In the genomic region with DNA sequence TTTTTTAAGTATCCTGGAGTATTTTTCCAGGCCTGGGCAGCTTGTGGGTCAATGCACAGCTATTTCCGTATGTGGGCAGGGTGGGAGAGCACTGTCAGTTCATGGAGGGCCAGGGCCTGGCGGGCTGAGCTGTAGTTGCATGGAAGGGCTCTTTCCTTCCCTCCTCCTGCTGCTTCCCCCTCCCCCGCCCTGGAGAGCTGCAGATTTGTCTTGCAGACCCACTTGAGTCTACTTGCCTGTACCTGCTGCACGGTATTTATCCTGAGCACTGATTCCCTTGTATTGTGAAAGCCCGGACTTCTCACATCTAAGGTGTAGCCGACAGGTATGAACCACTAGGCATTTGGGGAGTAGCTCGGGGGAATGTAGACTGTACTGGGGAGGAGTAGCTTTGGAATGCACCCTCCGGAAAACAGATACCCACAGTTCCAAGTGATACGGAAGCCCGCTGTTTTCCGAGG, we compare ENCODE assay signal across 9 mouse cellular contexts. TPM values are rescaled to one million over a fixed set of nuclear protein-coding genes. Genes with fewer than 3 reads are reported as not detected.
A peak's percentile ranks its signal among the peaks of the same experiment; 100 is the strongest.
DNase-seq lines count a peak whose midpoint lies in the region; ATAC-seq and TF ChIP-seq lines count a peak whose summit lies in the region.
"Had no signal": no experiment of that assay in that cellular context is flagged by ENCODE, and none has a peak within 500 bp of the region (broad histone marks: within the 10 kb centered on the region; RNA-seq: fewer than 3 reads in every experiment).

No protein-coding gene starts in this region.

- DNase-seq in heart, postnatal 10 days, result no peak
- peak; percentile 26 for DNase-seq in brain, embryonic 14.5 days (ENCODE audit: low read depth)
- peak; percentile 74 for DNase-seq in kidney, adult 2 months
- no peak for DNase-seq in ovary, postnatal 10 days (ENCODE audit: low spot score)
- DNase-seq in left cerebral cortex, postnatal 4 days, result no peak

- no peak for TF ChIP-seq POLR2A in brain, embryonic 14.5 days (IDR thresholded peaks at IDR 0.05; ENCODE audit: borderline replicate concordance, extremely low read depth, insufficient read depth, insufficient read length, poor library complexity, severe bottlenecking)
- no peak for TF ChIP-seq POLR2A in kidney, adult 2 months (IDR thresholded peaks at IDR 0.05; ENCODE audit: low read depth, low read length)

- H3K9ac ChIP-seq in heart, embryonic 13.5 days, result peak overlapping the region; percentile 63
- no peak overlapping the region for H3K9ac ChIP-seq in lung, embryonic 16.5 days (ENCODE audit: low read length)
- no peak overlapping the region for H3K9ac ChIP-seq in midbrain, embryonic 16.5 days (ENCODE audit: low read depth, low read length)
- H3K9ac ChIP-seq: liver, embryonic 14.5 days had no signal

- H3K4me3 ChIP-seq in heart, embryonic 13.5 days, result no peak overlapping the region
- H3K4me3 ChIP-seq in kidney, adult 2 months (ENCODE audit: insufficient read depth, low read depth, low read length), result peak overlapping the region; percentile 21
- H3K4me3 ChIP-seq in lung, embryonic 16.5 days (ENCODE audit: low read length), result no peak overlapping the region
- no peak overlapping the region for H3K4me3 ChIP-seq in midbrain, embryonic 16.5 days (ENCODE audit: low read depth, low read length)

- peak overlapping the region; percentile 26 for H3K4me2 ChIP-seq in heart, embryonic 13.5 days
- H3K4me2 ChIP-seq in lung, embryonic 16.5 days (ENCODE audit: low read depth, low read length), result peak overlapping the region; percentile 18; the same call in 1 of the 2 replicates
- no peak overlapping the region for H3K4me2 ChIP-seq in midbrain, embryonic 16.5 days (ENCODE audit: low read length)

- no peak for TF ChIP-seq CTCF in brain, embryonic 14.5 days (IDR thresholded peaks at IDR 0.05; ENCODE audit: borderline replicate concordance, extremely low read depth, insufficient read depth, insufficient read length)
- TF ChIP-seq CTCF in kidney, adult 2 months (conservative IDR thresholded peaks at IDR 0.05; ENCODE audit: insufficient read depth, insufficient read length, low read depth, low read length), result no peak

- intact Hi-C loops in heart, postnatal 10 days (cut with DNase I), result loop anchor here (2.0 kb wide), 1 partner anchor 14 kb away; no protein-coding TSS in a partner anchor
- intact Hi-C loops in left cerebral cortex, postnatal 4 days (cut with DNase I), result no loop called here

- no peak for ATAC-seq in heart, embryonic 13.5 days (ENCODE audit: extremely low read depth, insufficient number of reproducible peaks, low FRiP score, low TSS enrichment)
- ATAC-seq in lung, embryonic 16.5 days (ENCODE audit: low read depth), result peak; percentile 78
- ATAC-seq in midbrain, embryonic 16.5 days, result no peak

- H3K36me3 ChIP-seq in heart, embryonic 13.5 days, result peaks cover 7% of the 10 kb centered on the region; the same call in 1 of the 2 replicates
- H3K36me3 ChIP-seq in kidney, adult 2 months (ENCODE audit: control insufficient read depth, insufficient read depth, low read length), result no peaks in the 10 kb centered on the region
- no peaks in the 10 kb centered on the region; the same call in 1 of the 2 replicates for H3K36me3 ChIP-seq in lung, embryonic 16.5 days (ENCODE audit: control insufficient read depth, insufficient read depth, low read length)
- no peaks in the 10 kb centered on the region for H3K36me3 ChIP-seq in midbrain, embryonic 16.5 days (ENCODE audit: control insufficient read depth, insufficient read depth, low read length)

- H3K9me3 ChIP-seq in heart, embryonic 13.5 days, result no peaks in the 10 kb centered on the region
- H3K9me3 ChIP-seq in lung, embryonic 16.5 days (ENCODE audit: control insufficient read depth, low read length), result no peaks in the 10 kb centered on the region
- no peaks in the 10 kb centered on the region for H3K9me3 ChIP-seq in midbrain, embryonic 16.5 days (replicated peaks; ENCODE audit: control insufficient read depth, low read length, poor library complexity, severe bottlenecking)

- H3K27ac ChIP-seq in heart, embryonic 13.5 days (replicated peaks), result peak overlapping the region; percentile 88
- H3K27ac ChIP-seq in kidney, adult 2 months (ENCODE audit: insufficient read depth, low read depth, low read length), result peak overlapping the region; percentile 70
- peak overlapping the region; percentile 84 for H3K27ac ChIP-seq in lung, embryonic 16.5 days (ENCODE audit: low read length)
- no peak overlapping the region for H3K27ac ChIP-seq in midbrain, embryonic 16.5 days (ENCODE audit: low read length)
- H3K27ac ChIP-seq: liver, embryonic 14.5 days had no signal

- no peaks in the 10 kb centered on the region for H3K27me3 ChIP-seq in heart, embryonic 13.5 days (replicated peaks)
- H3K27me3 ChIP-seq in kidney, adult 2 months (replicated peaks; ENCODE audit: control insufficient read depth, insufficient read depth, low read length), result no peaks in the 10 kb centered on the region
- H3K27me3 ChIP-seq in lung, embryonic 16.5 days (ENCODE audit: control insufficient read depth, insufficient read depth, low read depth, low read length), result no peaks in the 10 kb centered on the region
- no peaks in the 10 kb centered on the region for H3K27me3 ChIP-seq in midbrain, embryonic 16.5 days (ENCODE audit: control insufficient read depth, insufficient read depth, low read depth, low read length)

- WGBS in heart, embryonic 13.5 days, result 34% methylated on average over 11 of the region's 11 CpGs
- 37% methylated on average over 11 of the region's 11 CpGs for WGBS in kidney, adult 2 months
- 47% methylated on average over 11 of the region's 11 CpGs for WGBS in lung, embryonic 16.5 days
- 58% methylated on average over 11 of the region's 11 CpGs for whole genome bisulfite sequencing in midbrain, embryonic 16.5 days

- peaks cover 63% of the 10 kb centered on the region for H3K4me1 ChIP-seq in heart, embryonic 13.5 days
- peaks cover 40% of the 10 kb centered on the region for H3K4me1 ChIP-seq in kidney, adult 2 months (ENCODE audit: control insufficient read depth, insufficient read depth, low read length)
- H3K4me1 ChIP-seq in lung, embryonic 16.5 days (replicated peaks; ENCODE audit: control insufficient read depth, insufficient read depth, low read length), result peaks cover 46% of the 10 kb centered on the region
- H3K4me1 ChIP-seq in midbrain, embryonic 16.5 days (ENCODE audit: control insufficient read depth, insufficient read depth, low read length), result peaks cover 23% of the 10 kb centered on the region

RNA-seq across cellular contexts. Expression of a gene that starts 49.0 kb away (rescaled TPM):
- polyA plus RNA-seq in heart, embryonic 13.5 days (2015; fragmentation: Nextera tagmentation; extraction: Ambion mirVana), result 6.8 and 8.2 TPM in 2 replicates
- 10 to 100 TPM; 16.0 to 17.5 TPM for total RNA-seq in heart, postnatal 10 days (2021)
- polyA plus RNA-seq in brain, embryonic 14.5 days (2012; rRNA removed), result 13.8 and 16.0 TPM in 2 replicates
- 39.2 and 40.3 TPM in 2 replicates for polyA plus RNA-seq in kidney, adult 2 months (2012; rRNA removed)
- polyA plus RNA-seq in lung, embryonic 16.5 days (2015; fragmentation: Nextera tagmentation; extraction: Ambion mirVana), result 23.3 and 26.7 TPM in 2 replicates
- 8.8 and 10.9 TPM in 2 replicates for polyA plus RNA-seq in midbrain, embryonic 16.5 days (2015; fragmentation: Nextera tagmentation; extraction: Ambion mirVana)
- total RNA-seq in left cerebral cortex, postnatal 4 days (2021), result 10 to 100 TPM; 18.3 to 19.6 TPM

Comparison
In these comparisons a context has a peak if more than half of its experiments do, and no peak if none do; other contexts are left out.
1. DNase-seq: peak in brain, embryonic 14.5 days (single experiment) and kidney, adult 2 months (single experiment); none in heart, postnatal 10 days (0 of 2), ovary, postnatal 10 days (single experiment) and left cerebral cortex, postnatal 4 days (single experiment).